Mouse (Mus musculus) heart, embryonic 11.5 days (tissue): Measurements from ENCODE around the gene Cacna1i. TPM values are rescaled to one million over a fixed set of nuclear protein-coding genes. Genes with fewer than 3 reads are reported as not detected.

ENCODE experiments used
- ATAC-seq: fragments of 200-750 bp; cut with Nextera tagmentation; replicated peaks from 2 replicates; pipeline ENCODE4 v1.8.0; 2017; ENCODE audit warnings: moderate library complexity; ENCODE audit not compliant: insufficient number of reproducible peaks, low FRiP score, low TSS enrichment
- H3K27ac ChIP-seq: fragments of 300-500 bp; sonication (generic); 2 replicates; pipeline ENCODE4 v1.5.1; 2014; ENCODE audit warnings: mild to moderate bottlenecking, low read depth, low read length
- H3K27me3 ChIP-seq: fragments of 300-500 bp; sonication (generic); 2 replicates; pipeline ENCODE4 v1.6.1; 2014; ENCODE audit warnings: mild to moderate bottlenecking, low read length, mixed read lengths; ENCODE audit not compliant: control insufficient read depth, insufficient read depth
- H3K36me3 ChIP-seq: fragments of 300-500 bp; sonication (generic); 2 replicates; pipeline ENCODE4 v1.6.1; 2014; ENCODE audit warnings: mild to moderate bottlenecking, low read length, moderate library complexity, mixed read lengths; ENCODE audit not compliant: control insufficient read depth, insufficient read depth
- H3K4me1 ChIP-seq: fragments of 300-500 bp; sonication (generic); 2 replicates; pipeline ENCODE4 v1.6.1; 2014; ENCODE audit warnings: low read length; ENCODE audit not compliant: control insufficient read depth, insufficient read depth
- H3K4me2 ChIP-seq: fragments of 300-500 bp; sonication (generic); 2 replicates; pipeline ENCODE4 v1.6.1; 2014; ENCODE audit warnings: mild to moderate bottlenecking, moderate library complexity
- H3K4me3 ChIP-seq: fragments of 300-500 bp; sonication (generic); 2 replicates; pipeline ENCODE4 v1.5.1; 2014; ENCODE audit warnings: low read depth, low read length
- H3K9ac ChIP-seq: fragments of 300-500 bp; sonication (generic); 2 replicates; pipeline ENCODE4 v1.6.1; 2014; ENCODE audit warnings: mild to moderate bottlenecking, low read depth, low read length, moderate library complexity
- H3K9me3 ChIP-seq: fragments of 300-500 bp; sonication (generic); replicated peaks from 2 replicates; pipeline ENCODE4 v1.6.1; 2016; ENCODE audit warnings: low read length; ENCODE audit not compliant: control insufficient read depth
- WGBS: fragments of 180-500 bp; shearing (Covaris S2); extraction: QIAGEN DNeasy Blood & Tissue Kit; methylation state at CpG from one replicate; pipeline ENCODE4 v1.1.7; 2014; ENCODE audit not compliant: insufficient replicate concordance; 5-methylcytosine and 5-hydroxymethylcytosine counted together
- polyA plus RNA-seq: library from polyadenylated mRNA; unstranded; fragments of >200 nt; fragmentation: Nextera tagmentation; extraction: Ambion mirVana; gene quantifications from 2 replicates; pipeline ENCODE4 v1.2.1, GENCODE M21; 2014

Cacna1i gene
- polyA plus RNA-seq, 1 experiment from 2014 or later = 0.01 TPM

- Histone ChIP-seq H3K27me3 (no peaks in the 10 kb centered on the region; the same call in 1 of the 2 replicates), H3K9ac (no peak overlapping the region), H3K4me2 (no peak overlapping the region), H3K4me1 (no peaks in the 10 kb centered on the region), H3K36me3 (no peaks in the 10 kb centered on the region), H3K27ac (no peak overlapping the region), H3K4me3 (no peak overlapping the region), H3K9me3 (0 out of 2 replicates have a peak, but pooled peaks cover 4% of the 10 kb centered on the region)
- ATAC-seq = no peak
- WGBS = 75% methylated on average over 15 of the region's 15 CpGs
Observed at GRCm38 (mm10) chr15:80445956-80446687, 159.1 kb downstream of the Cacna1i start.

Other genes starting within 250 kb of the Cacna1i start
- 15.2 and 20.7 TPM in 2 replicates for gene Syngr1, start 195.9 kb upstream of the Cacna1i start, polyA plus RNA-seq
- 861 and 879 TPM in 2 replicates for gene Rpl3, start 195.4 kb upstream of the Cacna1i start, polyA plus RNA-seq
- gene Tab1, start 154.1 kb upstream of the Cacna1i start, polyA plus RNA-seq = 18.8 and 25.1 TPM in 2 replicates
- 1.8 and 2.1 TPM in 2 replicates for gene Mgat3, start 113.5 kb upstream of the Cacna1i start, polyA plus RNA-seq
- gene Mief1, start 53.2 kb upstream of the Cacna1i start, polyA plus RNA-seq = 26.8 and 29.5 TPM in 2 replicates
- gene AC140267.1, start 51.4 kb upstream of the Cacna1i start, polyA plus RNA-seq = not detected in 2 replicates
- gene Atf4, start 32.1 kb upstream of the Cacna1i start, polyA plus RNA-seq = 90.2 and 94.4 TPM in 2 replicates
- 48.1 and 53.8 TPM in 2 replicates for gene Rps19bp1, start 22.9 kb upstream of the Cacna1i start, polyA plus RNA-seq